Mouse (Mus musculus): ENCODE data around the gene Nrip2. TPM values are rescaled to one million over a fixed set of nuclear protein-coding genes. Genes with fewer than 3 reads are reported as not detected.

Gene Nrip2
- polyA plus RNA-seq, 1 experiment from 2014 or later: 4.7 TPM

DNA sequence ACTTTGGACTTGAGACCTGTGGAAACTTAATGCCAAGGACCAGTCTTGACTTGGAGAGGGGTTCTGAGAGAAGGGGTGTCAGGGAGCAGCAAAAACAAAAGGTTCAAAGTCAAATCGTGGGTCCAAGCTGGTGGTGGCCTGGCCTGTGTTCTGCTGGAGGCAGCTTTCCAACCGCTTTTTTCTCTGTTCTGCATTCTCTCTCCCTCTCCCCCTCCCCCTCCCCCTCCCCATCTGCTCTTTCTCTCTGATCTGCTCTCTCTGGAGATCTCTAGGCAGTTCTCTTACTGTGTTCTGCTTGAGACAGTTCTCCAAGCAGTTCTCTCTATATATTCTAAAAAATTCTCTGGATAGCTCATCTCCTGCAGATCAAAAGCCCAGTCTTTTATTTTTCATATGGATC is 61.2 kb downstream of the Nrip2 start:
- no peak for ATAC-seq (ENCODE audit: low read depth)
- 28% methylated on average over 2 of the region's 2 CpGs for WGBS (ENCODE audit: insufficient replicate concordance)

GRCm38 (mm10) chr6:128460729-128461503 is 61.8 kb downstream of the Nrip2 start:
- ATAC-seq (ENCODE audit: low read depth): no peak
- H3K9me3 ChIP-seq (replicated peaks; ENCODE audit: control insufficient read depth, low read length): no peaks in the 10 kb centered on the region
- 69% methylated on average over 14 of the region's 14 CpGs for WGBS (ENCODE audit: insufficient replicate concordance)

More for the DNA sequence above, 61.2 kb downstream of the Nrip2 start:
- H3K27me3 ChIP-seq (ENCODE audit: control insufficient read depth, insufficient read depth, low read depth, low read length): no peaks in the 10 kb centered on the region
- H3K36me3 ChIP-seq (ENCODE audit: control insufficient read depth, insufficient read depth): no peaks in the 10 kb centered on the region
- H3K27ac ChIP-seq (ENCODE audit: low read length): no peak overlapping the region
- no peaks in the 10 kb centered on the region for H3K4me1 ChIP-seq (ENCODE audit: control insufficient read depth, low read depth, low read length)
- no peak overlapping the region for H3K4me2 ChIP-seq (ENCODE audit: low read depth, low read length)
- H3K9ac ChIP-seq (ENCODE audit: low read depth, low read length): no peak overlapping the region
- no peak overlapping the region for H3K4me3 ChIP-seq (ENCODE audit: low read depth, low read length)
- H3K9me3 ChIP-seq (replicated peaks; ENCODE audit: control insufficient read depth, low read length): no peaks in the 10 kb centered on the region

DNA sequence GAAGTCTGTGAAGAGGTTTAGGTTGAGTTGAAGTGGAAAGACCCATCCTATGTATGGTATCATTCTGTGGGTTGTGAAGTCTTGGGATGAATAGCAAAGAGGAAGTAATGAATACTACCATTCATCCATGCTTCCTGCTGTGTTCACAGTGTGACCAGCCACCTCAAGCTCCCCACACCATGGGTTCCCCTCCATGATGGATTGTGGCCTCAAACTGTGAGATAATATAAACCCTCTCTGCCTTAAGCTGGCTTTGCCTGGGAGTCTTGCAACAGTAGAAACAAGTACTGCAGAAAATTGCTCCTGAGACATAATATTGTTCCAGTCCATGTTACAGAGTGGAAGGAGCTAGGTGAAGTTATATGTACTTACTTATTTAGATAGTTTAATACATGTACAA is 62.5 kb downstream of the Nrip2 start:
- no peak overlapping the region for H3K27ac ChIP-seq (ENCODE audit: low read length)
- H3K4me2 ChIP-seq (ENCODE audit: low read depth, low read length): no peak overlapping the region
- no peak for ATAC-seq (ENCODE audit: low read depth)
- H3K4me3 ChIP-seq (ENCODE audit: low read depth, low read length): no peak overlapping the region
- H3K4me1 ChIP-seq (ENCODE audit: control insufficient read depth, low read depth, low read length): peaks cover 7% of the 10 kb centered on the region
- H3K9me3 ChIP-seq (replicated peaks; ENCODE audit: control insufficient read depth, low read length): no peaks in the 10 kb centered on the region
- H3K27me3 ChIP-seq (ENCODE audit: control insufficient read depth, insufficient read depth, low read depth, low read length): no peaks in the 10 kb centered on the region
- H3K36me3 ChIP-seq (ENCODE audit: control insufficient read depth, insufficient read depth): no peaks in the 10 kb centered on the region
- no peak overlapping the region for H3K9ac ChIP-seq (ENCODE audit: low read depth, low read length)

More at GRCm38 (mm10) chr6:128460729-128461503, 61.8 kb downstream of the Nrip2 start:
- Histone ChIP-seq H3K9ac (ENCODE audit: low read depth, low read length) (no peak overlapping the region), H3K4me2 (ENCODE audit: low read depth, low read length) (no peak overlapping the region), H3K27ac (ENCODE audit: low read length) (no peak overlapping the region), H3K4me3 (ENCODE audit: low read depth, low read length) (no peak overlapping the region), H3K27me3 (ENCODE audit: control insufficient read depth, insufficient read depth, low read depth, low read length) (no peaks in the 10 kb centered on the region), H3K4me1 (ENCODE audit: control insufficient read depth, low read depth, low read length) (peaks cover 2% of the 10 kb centered on the region), H3K36me3 (ENCODE audit: control insufficient read depth, insufficient read depth) (no peaks in the 10 kb centered on the region)

- no peak for ATAC-seq (ENCODE audit: low read depth)
- Histone ChIP-seq H3K4me3 (ENCODE audit: low read depth, low read length) (no peak overlapping the region), H3K27ac (ENCODE audit: low read length) (no peak overlapping the region), H3K9me3 (replicated peaks; ENCODE audit: control insufficient read depth, low read length) (no peaks in the 10 kb centered on the region), H3K9ac (ENCODE audit: low read depth, low read length) (no peak overlapping the region), H3K27me3 (ENCODE audit: control insufficient read depth, insufficient read depth, low read depth, low read length) (no peaks in the 10 kb centered on the region), H3K4me1 (ENCODE audit: control insufficient read depth, low read depth, low read length) (peaks cover 16% of the 10 kb centered on the region), H3K4me2 (ENCODE audit: low read depth, low read length) (no peak overlapping the region), H3K36me3 (ENCODE audit: control insufficient read depth, insufficient read depth) (no peaks in the 10 kb centered on the region)
- 55% methylated on average over 4 of the region's 4 CpGs for WGBS (ENCODE audit: insufficient replicate concordance)
Measured at GRCm38 (mm10) chr6:128464996-128465395, 65.9 kb downstream of the Nrip2 start.

Other genes starting within 250 kb of the Nrip2 start
- 0.44 and 0.51 TPM in 2 replicates for gene Tead4, start 98.5 kb upstream of the Nrip2 start, polyA plus RNA-seq (2015; fragmentation: Nextera tagmentation; extraction: Ambion mirVana)
- 1.4 and 1.7 TPM in 2 replicates for gene Tulp3, start 43.4 kb upstream of the Nrip2 start, polyA plus RNA-seq (2015; fragmentation: Nextera tagmentation; extraction: Ambion mirVana)
- gene Rhno1, start 36.4 kb upstream of the Nrip2 start, polyA plus RNA-seq (2015; fragmentation: Nextera tagmentation; extraction: Ambion mirVana): 48.0 and 54.8 TPM in 2 replicates
- 14.4 and 17.3 TPM in 2 replicates for gene Foxm1, start 36.3 kb upstream of the Nrip2 start, polyA plus RNA-seq (2015; fragmentation: Nextera tagmentation; extraction: Ambion mirVana)
- gene Tex52, start 23.8 kb upstream of the Nrip2 start, polyA plus RNA-seq (2015; fragmentation: Nextera tagmentation; extraction: Ambion mirVana): not detected in 2 replicates
- not detected in 2 replicates for gene Gm44596, start 23.8 kb upstream of the Nrip2 start, polyA plus RNA-seq (2015; fragmentation: Nextera tagmentation; extraction: Ambion mirVana)
- 10.5 and 11.9 TPM in 2 replicates for gene Itfg2, start 25.6 kb downstream of the Nrip2 start, polyA plus RNA-seq (2015; fragmentation: Nextera tagmentation; extraction: Ambion mirVana)
- gene Fkbp4, start 39.4 kb downstream of the Nrip2 start, polyA plus RNA-seq (2015; fragmentation: Nextera tagmentation; extraction: Ambion mirVana): 156 and 174 TPM in 2 replicates
- 674 and 844 TPM in 2 replicates for gene Pzp, start 127.4 kb downstream of the Nrip2 start, polyA plus RNA-seq (2015; fragmentation: Nextera tagmentation; extraction: Ambion mirVana)
- 47.2 and 49.7 TPM in 2 replicates for gene A2ml1, start 182.3 kb downstream of the Nrip2 start, polyA plus RNA-seq (2015; fragmentation: Nextera tagmentation; extraction: Ambion mirVana)
- 0.24 and 0.27 TPM in 2 replicates for gene Klrb1a, start 224.2 kb downstream of the Nrip2 start, polyA plus RNA-seq (2015; fragmentation: Nextera tagmentation; extraction: Ambion mirVana)

Measured in liver, embryonic 16.5 days (tissue).